Mouse (Mus musculus): ENCODE data around the gene Myh9. TPM values are rescaled to one million over a fixed set of nuclear protein-coding genes. Genes with fewer than 3 reads are reported as not detected.
"Not testable (repeated sequence)": the region's sequence is repeated elsewhere in the genome, so short reads cannot be mapped to it uniquely, and the experiment has no call there.

Gene Myh9
- polyA plus RNA-seq, 1 experiment, result 1,641 TPM

GRCm38 (mm10) chr15:77844955-77845635 is 3.1 kb upstream of the Myh9 start:
- Histone ChIP-seq H3K4me1 (peaks cover 71% of the 10 kb centered on the region), H3K9me3 (no peaks in the 10 kb centered on the region), H3K27me3 (replicated peaks) (no peaks in the 10 kb centered on the region), H3K4me3 (replicated peaks) (no peak overlapping the region), H3K36me3 (replicated peaks; ENCODE audit: low read length) (peaks cover 15% of the 10 kb centered on the region)
- no peak for TF ChIP-seq FLI1 (IDR thresholded peaks at IDR 0.05; ENCODE audit: low read length)
- TF ChIP-seq GATA1 (IDR thresholded peaks at IDR 0.05; ENCODE audit: borderline replicate concordance, low read length), result no peak

- Histone ChIP-seq H3K9me3 (no peaks in the 10 kb centered on the region), H3K4me1 (peaks cover 61% of the 10 kb centered on the region), H3K4me3 (replicated peaks) (no peak overlapping the region), H3K27me3 (replicated peaks) (no peaks in the 10 kb centered on the region), H3K36me3 (replicated peaks; ENCODE audit: low read length) (peaks cover 25% of the 10 kb centered on the region)
- no peak for TF ChIP-seq GATA1 (IDR thresholded peaks at IDR 0.05; ENCODE audit: borderline replicate concordance, low read length)
- no peak for TF ChIP-seq FLI1 (IDR thresholded peaks at IDR 0.05; ENCODE audit: low read length)
Observed at GRCm38 (mm10) chr15:77844048-77844447, 2.1 kb upstream of the Myh9 start.

GRCm38 (mm10) chr15:77843494-77844041 is 1.6 kb upstream of the Myh9 start:
- not testable (repeated sequence) for H3K9me3 ChIP-seq; H3K27me3 ChIP-seq (replicated peaks)
- peaks cover 57% of the 10 kb centered on the region for H3K4me1 ChIP-seq
- peak overlapping the region; percentile 47 for H3K4me3 ChIP-seq (replicated peaks)
- peaks cover 29% of the 10 kb centered on the region for H3K36me3 ChIP-seq (replicated peaks; ENCODE audit: low read length)

GRCm38 (mm10) chr15:77843046-77843445 is 1.1 kb upstream of the Myh9 start:
- peak overlapping the region; percentile 99 for H3K4me3 ChIP-seq (replicated peaks)
- TF ChIP-seq FLI1 (IDR thresholded peaks at IDR 0.05; ENCODE audit: low read length) (no peak), GATA1 (IDR thresholded peaks at IDR 0.05; ENCODE audit: borderline replicate concordance, low read length) (no peak)
- H3K4me1 ChIP-seq, result peaks cover 57% of the 10 kb centered on the region

GRCm38 (mm10) chr15:77841361-77842046 is 471 bp downstream of the Myh9 start:
- peaks cover 57% of the 10 kb centered on the region for H3K4me1 ChIP-seq
- H3K36me3 ChIP-seq (replicated peaks; ENCODE audit: low read length), result peaks cover 49% of the 10 kb centered on the region
- H3K9me3 ChIP-seq, result no peaks in the 10 kb centered on the region
- peak overlapping the region; percentile 99 for H3K4me3 ChIP-seq (replicated peaks)
- H3K27me3 ChIP-seq (replicated peaks), result no peaks in the 10 kb centered on the region
- TF ChIP-seq FLI1 (IDR thresholded peaks at IDR 0.05; ENCODE audit: low read length) (no peak), GATA1 (IDR thresholded peaks at IDR 0.05; ENCODE audit: borderline replicate concordance, low read length) (no peak)

More at GRCm38 (mm10) chr15:77843046-77843445, 1.1 kb upstream of the Myh9 start:
- H3K9me3 ChIP-seq, result no peaks in the 10 kb centered on the region
- H3K27me3 ChIP-seq (replicated peaks), result no peaks in the 10 kb centered on the region
- peaks cover 35% of the 10 kb centered on the region for H3K36me3 ChIP-seq (replicated peaks; ENCODE audit: low read length)

- Histone ChIP-seq H3K36me3 (replicated peaks; ENCODE audit: low read length) (peaks cover 57% of the 10 kb centered on the region), H3K27me3 (replicated peaks) (no peaks in the 10 kb centered on the region), H3K4me1 (peaks cover 59% of the 10 kb centered on the region), H3K4me3 (replicated peaks) (peak overlapping the region; percentile 99), H3K9me3 (no peaks in the 10 kb centered on the region)
- TF ChIP-seq FLI1 (IDR thresholded peaks at IDR 0.05; ENCODE audit: low read length), result no peak
- no peak for TF ChIP-seq GATA1 (IDR thresholded peaks at IDR 0.05; ENCODE audit: borderline replicate concordance, low read length)
Observed at GRCm38 (mm10) chr15:77840450-77841360, 1.3 kb downstream of the Myh9 start.

- H3K4me1 ChIP-seq, result peaks cover 59% of the 10 kb centered on the region
- H3K36me3 ChIP-seq (replicated peaks; ENCODE audit: low read length), result peaks cover 66% of the 10 kb centered on the region
- H3K27me3 ChIP-seq (replicated peaks), result no peaks in the 10 kb centered on the region
- peak overlapping the region; percentile 99 for H3K4me3 ChIP-seq (replicated peaks)
- H3K9me3 ChIP-seq, result no peaks in the 10 kb centered on the region
- no peak for TF ChIP-seq GATA1 (IDR thresholded peaks at IDR 0.05; ENCODE audit: borderline replicate concordance, low read length)
- TF ChIP-seq FLI1 (IDR thresholded peaks at IDR 0.05; ENCODE audit: low read length), result no peak
Observed at GRCm38 (mm10) chr15:77839529-77840286, 2.3 kb downstream of the Myh9 start.

GRCm38 (mm10) chr15:77838530-77839387 is 3.2 kb downstream of the Myh9 start:
- Histone ChIP-seq H3K9me3 (no peaks in the 10 kb centered on the region), H3K27me3 (replicated peaks) (no peaks in the 10 kb centered on the region), H3K36me3 (replicated peaks; ENCODE audit: low read length) (peaks cover 75% of the 10 kb centered on the region), H3K4me1 (peaks cover 63% of the 10 kb centered on the region), H3K4me3 (replicated peaks) (peak overlapping the region; percentile 99)
- no peak for TF ChIP-seq GATA1 (IDR thresholded peaks at IDR 0.05; ENCODE audit: borderline replicate concordance, low read length)
- no peak for TF ChIP-seq FLI1 (IDR thresholded peaks at IDR 0.05; ENCODE audit: low read length)

All from megakaryocyte, embryonic 14.5 days (primary cell).